Mouse (Mus musculus) cerebellum, postnatal 36 days (tissue): ENCODE results near the gene Dcaf11.
A peak's percentile ranks its signal among the peaks of the same experiment; 100 is the strongest.

Source experiments
- DNase-seq, 2 experiments: peaks; one replicate each; pipeline ENCODE4 v3.0.0; 2021 to 2022; ENCODE audit warnings: mixed read lengths in 2 of 2

Gene Dcaf11

GRCm38 (mm10) chr14:55586149-55586548, 26.3 kb downstream of the Dcaf11 start:
- DNase-seq, result no peak

- DNase-seq, result no peak
Observed at GRCm38 (mm10) chr14:55589271-55589670, 29.5 kb downstream of the Dcaf11 start.

- DNase-seq, result no peak
Observed at GRCm38 (mm10) chr14:55589771-55590448, 30.1 kb downstream of the Dcaf11 start.

GRCm38 (mm10) chr14:55590748-55591330, 31.0 kb downstream of the Dcaf11 start, which contains the start of gene Psme2:
TSS of gene Psme2 (minus strand) at chr14:55591113.
- DNase-seq, result peak; percentile 71 to 74

GRCm38 (mm10) chr14:55591331-55591891, 31.6 kb downstream of the Dcaf11 start, which contains the start of gene Rnf31:
TSS of gene Rnf31 (plus strand) at chr14:55591708.
- peak; percentile 90 to 92 for DNase-seq

GRCm38 (mm10) chr14:55592226-55592625, 32.4 kb downstream of the Dcaf11 start:
- DNase-seq, result peak in 1 of 2 experiments; percentile 39

- DNase-seq, result no peak
Observed at GRCm38 (mm10) chr14:55596036-55596690, 36.4 kb downstream of the Dcaf11 start.

GRCm38 (mm10) chr14:55598521-55599390, 39.0 kb downstream of the Dcaf11 start:
- DNase-seq, result no peak

GRCm38 (mm10) chr14:55603271-55603632, 43.4 kb downstream of the Dcaf11 start, which contains the start of gene Irf9:
TSS of gene Irf9 (plus strand) at chr14:55603571.
- DNase-seq, result no peak

- peak; percentile 84 to 87 for DNase-seq
Observed at GRCm38 (mm10) chr14:55603633-55604576, 44.1 kb downstream of the Dcaf11 start.

GRCm38 (mm10) chr14:55604823-55605222, 45.0 kb downstream of the Dcaf11 start:
- no peak for DNase-seq

GRCm38 (mm10) chr14:55605743-55606459, 46.1 kb downstream of the Dcaf11 start:
- no peak for DNase-seq

- DNase-seq, result no peak
Observed at GRCm38 (mm10) chr14:55608339-55608738, 48.5 kb downstream of the Dcaf11 start.

GRCm38 (mm10) chr14:55613346-55613745, 53.5 kb downstream of the Dcaf11 start:
- no peak for DNase-seq

GRCm38 (mm10) chr14:55614565-55615178, 54.9 kb downstream of the Dcaf11 start:
- DNase-seq, result no peak

- DNase-seq, result no peak
Observed at GRCm38 (mm10) chr14:55615876-55616275, 56.1 kb downstream of the Dcaf11 start.

GRCm38 (mm10) chr14:55616844-55617243, 57.0 kb downstream of the Dcaf11 start:
- DNase-seq, result no peak

- peak; percentile 69 to 73 for DNase-seq
Observed at GRCm38 (mm10) chr14:55617822-55618221, 58.0 kb downstream of the Dcaf11 start, which contains the start of gene Rec8. TSS of gene Rec8 (plus strand) at chr14:55618037.

- DNase-seq, result peak; percentile 42 to 50
Observed at GRCm38 (mm10) chr14:55618486-55619195, 58.8 kb downstream of the Dcaf11 start.
